Mouse (Mus musculus) limb, embryonic 15.5 days (tissue): ENCODE measurements around the gene Olfr948. TPM values are rescaled to one million over a fixed set of nuclear protein-coding genes. Genes with fewer than 3 reads are reported as not detected.

Experiments
- ATAC-seq: fragments of 200-750 bp; cut with Nextera tagmentation; 2 replicates; pipeline ENCODE4 v1.8.0; 2017; ENCODE audit warnings: low read depth, moderate TSS enrichment; ENCODE audit not compliant: insufficient number of reproducible peaks, low FRiP score, low TSS enrichment
- H3K27ac ChIP-seq: fragments of 300-500 bp; sonication (generic); 2 replicates; pipeline ENCODE4 v1.5.1; 2015; ENCODE audit warnings: moderate library complexity, mild to moderate bottlenecking, inconsistent platforms
- H3K27me3 ChIP-seq: fragments of 300-500 bp; sonication (generic); 2 replicates; pipeline ENCODE4 v1.6.1; 2015; ENCODE audit warnings: inconsistent platforms
- H3K36me3 ChIP-seq: fragments of 300-500 bp; sonication (generic); 2 replicates; pipeline ENCODE4 v1.6.1; 2015; ENCODE audit warnings: inconsistent platforms
- H3K4me1 ChIP-seq: fragments of 300-500 bp; sonication (generic); 2 replicates; pipeline ENCODE4 v1.6.1; 2015; ENCODE audit warnings: inconsistent platforms
- H3K4me2 ChIP-seq: fragments of 300-500 bp; sonication (generic); 2 replicates; pipeline ENCODE4 v1.6.1; 2015; ENCODE audit warnings: mild to moderate bottlenecking, inconsistent platforms
- H3K4me3 ChIP-seq: fragments of 300-500 bp; sonication (generic); 2 replicates; pipeline ENCODE4 v1.5.1; 2015; ENCODE audit warnings: mild to moderate bottlenecking, inconsistent platforms
- H3K9ac ChIP-seq: fragments of 300-500 bp; sonication (generic); 2 replicates; pipeline ENCODE4 v1.6.1; 2015; ENCODE audit warnings: inconsistent platforms
- H3K9me3 ChIP-seq: fragments of 300-500 bp; sonication (generic); 2 replicates; pipeline ENCODE4 v1.6.1; 2016; ENCODE audit warnings: inconsistent platforms
- WGBS: fragments of 180-500 bp; shearing (Covaris S2); methylation state at CpG from one replicate; pipeline ENCODE4 v1.1.7; 2015; 5-methylcytosine and 5-hydroxymethylcytosine counted together
- polyA plus RNA-seq: library from polyadenylated mRNA; unstranded; fragments of >200 nt; fragmentation: Nextera tagmentation; extraction: Ambion mirVana; gene quantifications from 2 replicates; pipeline ENCODE4 v1.2.1, GENCODE M21; 2015

The Olfr948 gene
- not detected in 2 replicates for polyA plus RNA-seq

DNA sequence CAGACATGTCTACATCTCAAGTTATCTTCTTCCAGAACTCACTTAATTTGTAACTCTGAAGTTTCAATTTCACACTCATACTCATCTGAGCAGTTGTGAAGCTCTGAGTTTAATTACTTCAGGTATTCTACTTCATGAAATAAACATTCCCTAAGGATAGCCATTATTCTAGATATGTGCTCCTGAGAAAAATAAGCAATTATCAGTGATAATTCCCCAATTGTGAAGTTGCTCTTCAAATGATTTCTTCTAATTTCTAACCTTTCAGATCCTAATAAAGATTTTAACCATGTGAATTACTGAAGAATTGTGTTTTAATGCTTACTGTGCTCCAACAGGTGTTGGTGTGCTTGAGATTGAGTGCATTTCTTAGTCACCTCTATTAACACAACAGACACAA is at the start of gene Olfr948:
Gene Olfr948, minus strand, starts transcription at position 101 of the 400 bp plus-strand sequence.
- Histone ChIP-seq H3K4me2 (no peak within 1 kb of the TSS), H3K27me3 (no peaks in the 10 kb centered on the region), H3K9me3 (no peaks in the 10 kb centered on the region), H3K36me3 (no peaks in the 10 kb centered on the region), H3K9ac (no peak within 1 kb of the TSS), H3K4me1 (no peaks in the 10 kb centered on the region), H3K4me3 (no peak within 1 kb of the TSS), H3K27ac (no peak within 1 kb of the TSS)
- no peak for ATAC-seq

DNA sequence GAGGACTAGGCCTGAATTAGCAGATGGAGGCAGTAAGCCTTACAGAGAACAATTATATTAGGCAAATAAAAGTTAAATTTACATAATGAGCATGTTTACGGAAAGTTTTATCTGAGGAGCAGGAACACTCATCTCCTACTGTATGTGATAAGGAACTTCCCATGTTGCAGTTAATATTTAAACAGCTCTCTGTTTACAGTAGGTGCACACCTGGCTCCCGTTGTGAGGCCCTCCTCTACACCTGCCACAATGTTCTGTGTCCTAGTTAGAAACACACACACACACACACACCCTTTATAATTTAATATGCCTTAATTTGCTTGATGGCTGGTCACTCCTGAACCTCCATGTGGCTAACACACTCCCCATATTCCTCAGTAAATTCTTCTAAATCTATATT is 38.7 kb downstream of the Olfr948 start:
- Histone ChIP-seq H3K9ac (no peak overlapping the region), H3K27ac (no peak overlapping the region), H3K4me2 (no peak overlapping the region), H3K27me3 (no peaks in the 10 kb centered on the region), H3K9me3 (no peaks in the 10 kb centered on the region), H3K4me3 (no peak overlapping the region), H3K4me1 (no peaks in the 10 kb centered on the region), H3K36me3 (no peaks in the 10 kb centered on the region)
- WGBS, result 73% methylated on average over 2 of the region's 2 CpGs
- ATAC-seq, result no peak

DNA sequence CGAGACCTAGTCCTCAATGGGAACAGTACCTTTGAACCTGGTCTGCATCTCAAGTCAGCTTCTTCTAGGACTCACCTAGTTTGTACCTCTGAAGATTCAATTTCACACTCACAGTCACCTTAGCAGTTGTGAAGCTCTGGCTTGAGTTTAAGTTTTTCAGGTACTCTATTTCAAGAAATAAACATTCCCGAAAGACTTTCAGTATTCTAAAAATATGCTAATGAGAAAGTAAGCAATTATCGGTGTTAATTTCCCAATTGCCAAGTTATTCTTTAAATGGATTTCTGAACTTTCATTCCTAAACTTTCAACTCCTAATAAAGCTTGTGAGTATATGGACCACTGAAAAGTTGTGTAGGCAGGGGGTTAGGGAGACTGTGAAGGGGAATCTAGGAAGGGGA is 49.1 kb downstream of the Olfr948 start, which contains the start of gene Olfr945:
Gene Olfr945, minus strand, starts transcription at position 101 of the 400 bp plus-strand sequence.
- Histone ChIP-seq H3K9me3 (no peaks in the 10 kb centered on the region), H3K36me3 (no peaks in the 10 kb centered on the region), H3K4me3 (no peak within 1 kb of the TSS), H3K9ac (no peak within 1 kb of the TSS), H3K4me1 (no peaks in the 10 kb centered on the region), H3K27me3 (no peaks in the 10 kb centered on the region), H3K4me2 (no peak within 1 kb of the TSS), H3K27ac (no peak within 1 kb of the TSS)
- ATAC-seq, result no peak
- WGBS, result 87% methylated on average over 3 of the region's 3 CpGs

Other genes starting within 250 kb of the Olfr948 start
- gene Olfr938, start 247.2 kb downstream of the Olfr948 start, polyA plus RNA-seq, result not detected in 2 replicates
- not detected in 2 replicates for gene Olfr27, start 197.9 kb downstream of the Olfr948 start, polyA plus RNA-seq
- gene Olfr943, start 159.7 kb downstream of the Olfr948 start, polyA plus RNA-seq, result not detected in 2 replicates
- gene Olfr944, start 124.1 kb downstream of the Olfr948 start, polyA plus RNA-seq, result not detected in 2 replicates
- gene Olfr1537, start 76.1 kb downstream of the Olfr948 start, polyA plus RNA-seq, result not detected in 2 replicates
- not detected in 2 replicates for gene Olfr945, start 49.2 kb downstream of the Olfr948 start, polyA plus RNA-seq
- not detected in 2 replicates for gene Olfr951, start 61.4 kb upstream of the Olfr948 start, polyA plus RNA-seq
- gene Olfr952, start 101.1 kb upstream of the Olfr948 start, polyA plus RNA-seq, result not detected in 2 replicates
- not detected in 2 replicates for gene Olfr954, start 130.7 kb upstream of the Olfr948 start, polyA plus RNA-seq
- gene Olfr955, start 145.9 kb upstream of the Olfr948 start, polyA plus RNA-seq, result not detected in 2 replicates
- gene Olfr44, start 167.9 kb upstream of the Olfr948 start, polyA plus RNA-seq, result not detected in 2 replicates
- not detected in 2 replicates for gene Olfr957, start 189.8 kb upstream of the Olfr948 start, polyA plus RNA-seq
- not detected in 2 replicates for gene Olfr958, start 228.0 kb upstream of the Olfr948 start, polyA plus RNA-seq
- not detected in 2 replicates for gene Olfr959, start 249.5 kb upstream of the Olfr948 start, polyA plus RNA-seq